Mouse (Mus musculus) heart, embryonic 15.5 days (tissue): ENCODE results near the gene Mbtd1. TPM values are rescaled to one million over a fixed set of nuclear protein-coding genes. Genes with fewer than 3 reads are reported as not detected.
A peak's percentile ranks its signal among the peaks of the same experiment; 100 is the strongest.

Experiments
- ATAC-seq: fragments of 200-750 bp; cut with Nextera tagmentation; replicated peaks from 2 replicates; pipeline ENCODE4 v1.8.0; 2017; ENCODE audit warnings: low read depth, moderate TSS enrichment; ENCODE audit not compliant: insufficient number of reproducible peaks, insufficient read depth, low FRiP score
- H3K27ac ChIP-seq: fragments of 300-500 bp; sonication (generic); 2 replicates; pipeline ENCODE4 v1.5.1; 2015; ENCODE audit warnings: mild to moderate bottlenecking, inconsistent platforms
- H3K27me3 ChIP-seq: fragments of 300-500 bp; sonication (generic); 2 replicates; pipeline ENCODE4 v1.6.1; 2015; ENCODE audit warnings: inconsistent platforms
- H3K36me3 ChIP-seq: fragments of 300-500 bp; sonication (generic); 2 replicates; pipeline ENCODE4 v1.6.1; 2015; ENCODE audit warnings: mild to moderate bottlenecking, inconsistent platforms
- H3K4me1 ChIP-seq: fragments of 300-500 bp; sonication (generic); replicated peaks from 2 replicates; pipeline ENCODE4 v1.6.1; 2015; ENCODE audit warnings: inconsistent platforms
- H3K4me2 ChIP-seq: fragments of 300-500 bp; sonication (generic); 2 replicates; pipeline ENCODE4 v1.6.1; 2015; ENCODE audit warnings: inconsistent platforms, mild to moderate bottlenecking, moderate library complexity
- H3K4me3 ChIP-seq: fragments of 300-500 bp; sonication (generic); 2 replicates; pipeline ENCODE4 v1.5.1; 2015; ENCODE audit warnings: mild to moderate bottlenecking, inconsistent platforms
- H3K9ac ChIP-seq: fragments of 300-500 bp; sonication (generic); 2 replicates; pipeline ENCODE4 v1.6.1; 2015; ENCODE audit warnings: mild to moderate bottlenecking, inconsistent platforms
- H3K9me3 ChIP-seq: fragments of 300-500 bp; sonication (generic); replicated peaks from 2 replicates; pipeline ENCODE4 v1.6.1; 2016; ENCODE audit warnings: inconsistent platforms
- WGBS: fragments of 180-500 bp; shearing (Covaris S2); methylation state at CpG from one replicate; pipeline ENCODE4 v1.1.7; 2015; ENCODE audit warnings: mixed read lengths; 5-methylcytosine and 5-hydroxymethylcytosine counted together
- polyA plus RNA-seq: library from polyadenylated mRNA; unstranded; fragments of >200 nt; fragmentation: Nextera tagmentation; extraction: Ambion mirVana; gene quantifications from 2 replicates; pipeline ENCODE4 v1.2.1, GENCODE M21; 2015

The Mbtd1 gene
- polyA plus RNA-seq, 1 experiment from 2014 or later: 17.2 TPM

GRCm38 (mm10) chr11:93988328-93989062 is 102.8 kb downstream of the Mbtd1 start:
- Histone ChIP-seq H3K4me1 (peaks cover 18% of the 10 kb centered on the region), H3K9ac (no peak overlapping the region), H3K36me3 (no peaks in the 10 kb centered on the region), H3K9me3 (no peaks in the 10 kb centered on the region), H3K27ac (peak overlapping the region; percentile 92), H3K27me3 (no peaks in the 10 kb centered on the region), H3K4me3 (no peak overlapping the region), H3K4me2 (peak overlapping the region; percentile 8)
- 36% methylated on average over 12 of the region's 12 CpGs for WGBS
- peak; percentile 68 for ATAC-seq

- H3K36me3 ChIP-seq: no peaks in the 10 kb centered on the region
- H3K4me3 ChIP-seq: peak overlapping the region; percentile 96
- H3K9ac ChIP-seq: peak overlapping the region; percentile 73
- peak overlapping the region; percentile 79 for H3K4me2 ChIP-seq
- WGBS: 42% methylated on average over 5 of the region's 5 CpGs
- peak overlapping the region; percentile 98 for H3K27ac ChIP-seq
- peaks cover 23% of the 10 kb centered on the region for H3K4me1 ChIP-seq
- H3K27me3 ChIP-seq: no peaks in the 10 kb centered on the region
- no peaks in the 10 kb centered on the region for H3K9me3 ChIP-seq
- no peak for ATAC-seq
These were observed 108.9 kb downstream of the Mbtd1 start for GRCm38 (mm10) chr11:93994531-93994930.

GRCm38 (mm10) chr11:93995111-93995719 is 109.6 kb downstream of the Mbtd1 start:
- no peaks in the 10 kb centered on the region for H3K9me3 ChIP-seq
- WGBS: 4% methylated on average over 15 of the region's 15 CpGs

GRCm38 (mm10) chr11:93995720-93996305 is 110.2 kb downstream of the Mbtd1 start, which contains the start of gene Spag9:
Gene Spag9 (plus strand): TSS chr11:93996091.
- Histone ChIP-seq H3K4me2 (peak within 1 kb of the TSS; percentile 79), H3K4me1 (peaks cover 23% of the 10 kb centered on the region), H3K27me3 (no peaks in the 10 kb centered on the region), H3K4me3 (peak within 1 kb of the TSS; percentile 96), H3K36me3 (no peaks in the 10 kb centered on the region), H3K9me3 (no peaks in the 10 kb centered on the region), H3K27ac (peak within 1 kb of the TSS; percentile 98), H3K9ac (peak within 1 kb of the TSS; percentile 95)
- peak; percentile 92 for ATAC-seq
- WGBS: under 1% methylated on average over 47 of the region's 70 CpGs

More at GRCm38 (mm10) chr11:93995111-93995719, 109.6 kb downstream of the Mbtd1 start:
- Histone ChIP-seq H3K27ac (peak overlapping the region; percentile 98), H3K4me3 (peak overlapping the region; percentile 96), H3K36me3 (no peaks in the 10 kb centered on the region), H3K27me3 (no peaks in the 10 kb centered on the region), H3K4me2 (peak overlapping the region; percentile 79), H3K9ac (peak overlapping the region; percentile 73), H3K4me1 (peaks cover 23% of the 10 kb centered on the region)
- ATAC-seq: peak; percentile 60

Other genes starting within 250 kb of the Mbtd1 start
- gene Utp18, start 86 bp upstream of the Mbtd1 start, polyA plus RNA-seq: 15.8 and 17.0 TPM in 2 replicates
- gene Nme2, start 70.4 kb downstream of the Mbtd1 start, polyA plus RNA-seq: 350 and 462 TPM in 2 replicates
- 185 and 232 TPM in 2 replicates for gene Gm20390, start 82.4 kb downstream of the Mbtd1 start, polyA plus RNA-seq
- gene Nme1, start 82.7 kb downstream of the Mbtd1 start, polyA plus RNA-seq: 69.6 and 74.1 TPM in 2 replicates
- gene Spag9, start 110.2 kb downstream of the Mbtd1 start, polyA plus RNA-seq: 33.7 and 34.1 TPM in 2 replicates